Mouse (Mus musculus): ENCODE data around the gene Tex33. TPM values are rescaled to one million over a fixed set of nuclear protein-coding genes. Genes with fewer than 3 reads are reported as not detected.

Tex33 gene
- polyA plus RNA-seq (2012; rRNA removed), result 0.46 and 0.50 TPM in 2 replicates

DNA sequence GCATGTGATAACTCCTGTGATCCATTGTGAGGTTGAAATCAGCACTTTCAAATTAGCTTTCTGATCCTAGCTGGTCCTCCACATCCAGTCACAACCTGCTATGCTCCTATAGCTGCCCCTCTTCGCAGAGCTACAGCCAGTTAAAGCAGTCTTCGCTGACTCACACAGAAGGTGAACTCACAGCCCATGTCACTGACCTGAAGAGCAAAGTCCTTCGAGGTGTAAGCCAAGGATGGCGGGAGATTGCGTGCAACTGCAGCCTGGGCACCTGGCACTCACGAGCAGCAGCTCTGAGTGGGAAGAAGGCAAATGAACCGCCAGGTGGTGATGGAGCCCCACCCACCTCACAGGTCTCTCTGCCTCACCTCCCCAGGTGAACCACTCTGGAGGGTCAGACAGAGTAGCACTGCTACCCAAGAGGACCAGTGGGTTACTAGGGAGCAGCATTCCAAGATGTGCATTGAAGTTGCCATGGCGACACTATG lies at the start of gene Tex33:
Gene Tex33, minus strand, starts transcription at position 435 of the 485 bp plus-strand sequence.
- Histone ChIP-seq H3K27ac (ENCODE audit: control insufficient read depth, insufficient read depth, low read length) (no peak within 1 kb of the TSS), H3K36me3 (ENCODE audit: control insufficient read depth, insufficient read depth, low read length) (no peaks in the 10 kb centered on the region), H3K4me1 (replicated peaks; ENCODE audit: control insufficient read depth, insufficient read depth, low read length) (peaks cover 6% of the 10 kb centered on the region), H3K27me3 (ENCODE audit: control insufficient read depth, insufficient read depth, low read length) (no peaks in the 10 kb centered on the region), H3K4me3 (ENCODE audit: control insufficient read depth, insufficient read depth, low read length) (no peak within 1 kb of the TSS)
- no peak for DNase-seq
- TF ChIP-seq POLR2A (IDR thresholded peaks at IDR 0.05; ENCODE audit: control insufficient read depth, extremely low read depth, insufficient read depth, low read length, poor library complexity), result no peak
- TF ChIP-seq CTCF (IDR thresholded peaks at IDR 0.05; ENCODE audit: borderline replicate concordance, control insufficient read depth, extremely low read depth, insufficient read depth, low read length, poor library complexity), result no peak
- 95% methylated on average over 8 of the region's 8 CpGs for WGBS

DNA sequence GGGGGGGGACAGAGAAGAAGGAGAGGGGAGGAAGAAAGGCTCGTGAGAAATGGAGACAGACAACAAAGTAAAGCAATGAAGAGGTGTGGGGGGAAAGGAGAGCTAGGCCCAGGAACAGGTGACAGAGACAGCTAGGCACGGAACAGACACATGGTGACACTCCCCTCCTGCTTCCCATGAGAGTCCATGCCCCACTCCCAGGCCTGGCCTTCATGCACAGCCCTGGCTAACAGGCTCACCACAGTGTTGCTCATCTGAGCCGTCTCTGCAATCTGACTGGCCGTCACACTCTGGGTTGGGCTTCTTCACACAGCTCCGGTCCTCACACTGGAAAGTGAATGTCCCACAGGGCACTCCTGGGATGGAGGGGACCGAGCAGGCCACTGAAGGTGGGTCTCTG lies 48.1 kb upstream of the Tex33 start:
- WGBS, result 94% methylated on average over 6 of the region's 6 CpGs

DNA sequence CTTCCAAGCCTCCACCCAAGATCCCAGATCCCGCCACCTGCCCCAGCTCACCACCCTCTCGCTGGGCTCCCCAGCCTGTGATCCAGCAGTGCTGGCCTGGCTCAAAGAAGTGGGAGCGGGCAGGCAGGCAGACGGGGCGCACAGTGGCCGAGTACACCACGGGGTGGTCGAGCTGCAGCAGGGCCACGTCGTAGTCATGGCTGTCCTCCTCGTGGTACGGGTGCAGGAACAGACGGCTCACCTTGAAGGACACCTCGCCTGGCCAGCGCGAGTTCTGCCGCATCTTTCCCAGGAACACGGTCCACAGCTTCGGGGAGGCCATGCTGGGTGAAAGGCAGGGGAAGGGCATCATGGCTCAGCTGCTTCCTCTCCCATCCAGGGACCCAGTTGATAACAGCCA lies 46.5 kb upstream of the Tex33 start:
- 94% methylated on average over 19 of the region's 19 CpGs for WGBS
- Histone ChIP-seq H3K36me3 (ENCODE audit: control insufficient read depth, insufficient read depth, low read length) (no peaks in the 10 kb centered on the region), H3K4me3 (ENCODE audit: control insufficient read depth, insufficient read depth, low read length) (no peak overlapping the region), H3K27ac (ENCODE audit: control insufficient read depth, insufficient read depth, low read length) (no peak overlapping the region), H3K27me3 (ENCODE audit: control insufficient read depth, insufficient read depth, low read length) (no peaks in the 10 kb centered on the region), H3K4me1 (replicated peaks; ENCODE audit: control insufficient read depth, insufficient read depth, low read length) (peaks cover 9% of the 10 kb centered on the region)
- DNase-seq, result no peak
- TF ChIP-seq CTCF (IDR thresholded peaks at IDR 0.05; ENCODE audit: borderline replicate concordance, control insufficient read depth, extremely low read depth, insufficient read depth, low read length, poor library complexity) (no peak), POLR2A (IDR thresholded peaks at IDR 0.05; ENCODE audit: control insufficient read depth, extremely low read depth, insufficient read depth, low read length, poor library complexity) (no peak)

More for the DNA sequence above, 48.1 kb upstream of the Tex33 start:
- Histone ChIP-seq H3K27me3 (ENCODE audit: control insufficient read depth, insufficient read depth, low read length) (no peaks in the 10 kb centered on the region), H3K4me3 (ENCODE audit: control insufficient read depth, insufficient read depth, low read length) (no peak overlapping the region), H3K36me3 (ENCODE audit: control insufficient read depth, insufficient read depth, low read length) (no peaks in the 10 kb centered on the region), H3K4me1 (replicated peaks; ENCODE audit: control insufficient read depth, insufficient read depth, low read length) (peaks cover 9% of the 10 kb centered on the region), H3K27ac (ENCODE audit: control insufficient read depth, insufficient read depth, low read length) (no peak overlapping the region)
- TF ChIP-seq POLR2A (IDR thresholded peaks at IDR 0.05; ENCODE audit: control insufficient read depth, extremely low read depth, insufficient read depth, low read length, poor library complexity), result no peak
- DNase-seq, result no peak

DNA sequence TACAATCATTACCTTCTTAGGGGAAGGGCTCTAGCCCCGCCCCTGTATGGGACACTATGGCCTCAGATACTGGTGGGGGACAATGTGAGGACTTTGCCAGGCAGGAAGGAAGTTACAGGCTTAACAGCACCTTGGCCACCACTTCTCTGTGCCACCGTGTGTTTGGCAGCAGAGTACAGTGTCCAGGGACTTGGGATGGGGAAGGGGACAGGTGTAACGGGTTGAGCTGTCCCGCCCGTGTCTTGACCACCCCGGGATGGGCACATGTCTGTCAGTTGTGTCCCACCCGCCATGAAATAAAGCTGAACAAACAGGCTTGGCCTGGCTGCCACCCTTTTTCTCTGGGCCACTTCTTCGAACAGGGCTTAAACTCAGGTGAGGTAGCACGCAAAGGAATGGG lies 43.3 kb upstream of the Tex33 start:
- WGBS, result 83% methylated on average over 9 of the region's 9 CpGs
- Histone ChIP-seq H3K27me3 (ENCODE audit: control insufficient read depth, insufficient read depth, low read length) (no peaks in the 10 kb centered on the region), H3K27ac (ENCODE audit: control insufficient read depth, insufficient read depth, low read length) (no peak overlapping the region), H3K4me1 (replicated peaks; ENCODE audit: control insufficient read depth, insufficient read depth, low read length) (peaks cover 23% of the 10 kb centered on the region), H3K36me3 (ENCODE audit: control insufficient read depth, insufficient read depth, low read length) (no peaks in the 10 kb centered on the region), H3K4me3 (ENCODE audit: control insufficient read depth, insufficient read depth, low read length) (no peak overlapping the region)
- no peak for DNase-seq
- no peak for TF ChIP-seq POLR2A (IDR thresholded peaks at IDR 0.05; ENCODE audit: control insufficient read depth, extremely low read depth, insufficient read depth, low read length, poor library complexity)
- no peak for TF ChIP-seq CTCF (IDR thresholded peaks at IDR 0.05; ENCODE audit: borderline replicate concordance, control insufficient read depth, extremely low read depth, insufficient read depth, low read length, poor library complexity)

DNA sequence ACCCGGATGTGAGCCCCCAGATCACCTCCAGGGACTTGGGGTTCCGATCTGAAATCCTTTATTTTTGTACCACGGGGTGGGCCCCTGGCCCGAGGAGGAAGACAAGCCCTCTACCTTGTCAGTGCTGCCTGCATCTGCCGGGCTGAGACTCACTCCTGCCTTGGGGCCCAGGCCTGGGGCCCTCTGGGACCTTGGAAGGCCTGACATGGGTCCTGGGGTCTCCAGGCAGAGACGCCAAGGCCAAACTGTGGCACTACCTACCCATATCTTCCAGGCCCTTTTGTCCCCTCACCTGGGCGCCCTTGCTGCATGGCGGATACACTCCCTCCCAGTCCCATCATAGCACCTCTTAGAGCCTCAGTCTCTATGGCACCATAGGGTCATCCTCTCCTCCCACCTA lies 42.8 kb upstream of the Tex33 start:
- TF ChIP-seq CTCF (IDR thresholded peaks at IDR 0.05; ENCODE audit: borderline replicate concordance, control insufficient read depth, extremely low read depth, insufficient read depth, low read length, poor library complexity), result no peak
- TF ChIP-seq POLR2A (IDR thresholded peaks at IDR 0.05; ENCODE audit: control insufficient read depth, extremely low read depth, insufficient read depth, low read length, poor library complexity), result no peak
- Histone ChIP-seq H3K4me1 (replicated peaks; ENCODE audit: control insufficient read depth, insufficient read depth, low read length) (peaks cover 23% of the 10 kb centered on the region), H3K4me3 (ENCODE audit: control insufficient read depth, insufficient read depth, low read length) (no peak overlapping the region), H3K27ac (ENCODE audit: control insufficient read depth, insufficient read depth, low read length) (no peak overlapping the region), H3K27me3 (ENCODE audit: control insufficient read depth, insufficient read depth, low read length) (no peaks in the 10 kb centered on the region), H3K36me3 (ENCODE audit: control insufficient read depth, insufficient read depth, low read length) (no peaks in the 10 kb centered on the region)
- DNase-seq, result no peak
- WGBS, result 95% methylated on average over 8 of the region's 8 CpGs

DNA sequence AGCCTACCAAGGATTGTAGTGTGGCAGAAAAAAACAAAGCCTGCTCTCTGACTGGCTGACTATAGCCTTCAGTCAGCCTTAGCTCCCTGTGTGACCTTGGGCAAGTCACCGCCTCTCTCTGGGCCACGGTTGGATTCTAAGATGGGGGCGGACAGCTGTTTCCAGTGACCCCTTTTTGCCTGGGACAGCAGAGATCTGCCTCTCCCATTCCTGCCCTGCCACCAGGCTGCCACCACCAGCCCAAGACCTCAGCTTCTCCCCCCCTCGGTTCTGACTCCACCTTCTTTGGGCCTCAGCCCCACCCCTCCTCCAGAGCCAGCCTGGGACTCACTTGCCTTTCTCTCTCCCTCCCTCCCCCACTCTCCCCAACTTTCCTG lies 42.3 kb upstream of the Tex33 start:
- 73% methylated on average over 4 of the region's 4 CpGs for WGBS
- peaks cover 23% of the 10 kb centered on the region for H3K4me1 ChIP-seq (replicated peaks; ENCODE audit: control insufficient read depth, insufficient read depth, low read length)
- no peaks in the 10 kb centered on the region for H3K27me3 ChIP-seq (ENCODE audit: control insufficient read depth, insufficient read depth, low read length)
- no peaks in the 10 kb centered on the region for H3K36me3 ChIP-seq (ENCODE audit: control insufficient read depth, insufficient read depth, low read length)
- no peak overlapping the region for H3K4me3 ChIP-seq (ENCODE audit: control insufficient read depth, insufficient read depth, low read length)
- TF ChIP-seq POLR2A (IDR thresholded peaks at IDR 0.05; ENCODE audit: control insufficient read depth, extremely low read depth, insufficient read depth, low read length, poor library complexity) (no peak), CTCF (IDR thresholded peaks at IDR 0.05; ENCODE audit: borderline replicate concordance, control insufficient read depth, extremely low read depth, insufficient read depth, low read length, poor library complexity) (no peak)
- H3K27ac ChIP-seq (ENCODE audit: control insufficient read depth, insufficient read depth, low read length), result no peak overlapping the region
- no peak for DNase-seq
